Mouse (Mus musculus): ENCODE measurements around the gene Lpin2.

The Lpin2 gene

GRCm38 (mm10) chr17:71227128-71227895, 45.0 kb downstream of the Lpin2 start:
- DNase-seq (ENCODE audit: extremely low read depth, insufficient read length, low spot score) = no peak

DNA sequence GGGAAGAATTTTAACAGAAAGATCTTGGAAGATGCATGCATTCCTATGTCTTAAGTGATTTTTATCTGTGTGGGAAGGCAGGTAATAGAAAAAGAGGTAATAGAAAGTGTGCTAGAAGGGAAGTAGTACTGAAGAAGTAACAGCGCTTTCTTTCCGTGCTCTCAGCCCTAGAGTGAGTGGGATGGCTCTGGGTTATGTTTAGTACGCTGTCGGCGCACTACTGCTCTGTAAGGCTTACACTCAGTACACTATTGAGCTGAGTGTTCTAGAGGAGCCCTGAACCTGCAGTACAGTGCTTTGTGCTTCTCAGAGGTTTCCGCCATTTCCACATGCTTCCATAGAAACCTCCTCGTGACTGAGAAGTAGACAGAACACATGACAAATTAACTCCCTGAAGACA, 46.3 kb downstream of the Lpin2 start:
- DNase-seq (ENCODE audit: extremely low read depth, insufficient read length, low spot score) = no peak

GRCm38 (mm10) chr17:71230108-71230709, 47.8 kb downstream of the Lpin2 start:
- DNase-seq (ENCODE audit: extremely low read depth, insufficient read length, low spot score) = no peak

GRCm38 (mm10) chr17:71231998-71232397, 49.6 kb downstream of the Lpin2 start:
- DNase-seq (ENCODE audit: extremely low read depth, insufficient read length, low spot score) = no peak

DNA sequence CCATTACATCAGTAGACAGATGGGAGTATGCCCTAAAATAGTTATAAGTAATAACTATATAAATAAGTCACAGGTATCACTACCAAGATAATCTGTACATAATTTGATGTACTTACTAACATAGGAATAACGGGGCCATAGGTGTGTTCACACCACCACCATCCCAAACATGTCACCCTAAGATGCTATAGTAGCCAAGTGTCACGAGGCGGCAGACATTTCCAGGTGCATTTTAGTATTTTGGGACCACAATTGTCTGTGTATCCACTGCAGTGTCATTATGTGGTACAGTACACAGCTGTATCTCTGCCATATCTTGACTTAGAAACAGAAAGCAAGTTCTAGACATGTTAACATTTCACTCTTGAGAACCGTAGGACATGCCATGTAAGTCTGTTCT, 50.9 kb downstream of the Lpin2 start:
- no peak for DNase-seq (ENCODE audit: extremely low read depth, insufficient read length, low spot score)

- no peak for DNase-seq (ENCODE audit: extremely low read depth, insufficient read length, low spot score)
These were observed 51.8 kb downstream of the Lpin2 start for GRCm38 (mm10) chr17:71234041-71234594.

DNA sequence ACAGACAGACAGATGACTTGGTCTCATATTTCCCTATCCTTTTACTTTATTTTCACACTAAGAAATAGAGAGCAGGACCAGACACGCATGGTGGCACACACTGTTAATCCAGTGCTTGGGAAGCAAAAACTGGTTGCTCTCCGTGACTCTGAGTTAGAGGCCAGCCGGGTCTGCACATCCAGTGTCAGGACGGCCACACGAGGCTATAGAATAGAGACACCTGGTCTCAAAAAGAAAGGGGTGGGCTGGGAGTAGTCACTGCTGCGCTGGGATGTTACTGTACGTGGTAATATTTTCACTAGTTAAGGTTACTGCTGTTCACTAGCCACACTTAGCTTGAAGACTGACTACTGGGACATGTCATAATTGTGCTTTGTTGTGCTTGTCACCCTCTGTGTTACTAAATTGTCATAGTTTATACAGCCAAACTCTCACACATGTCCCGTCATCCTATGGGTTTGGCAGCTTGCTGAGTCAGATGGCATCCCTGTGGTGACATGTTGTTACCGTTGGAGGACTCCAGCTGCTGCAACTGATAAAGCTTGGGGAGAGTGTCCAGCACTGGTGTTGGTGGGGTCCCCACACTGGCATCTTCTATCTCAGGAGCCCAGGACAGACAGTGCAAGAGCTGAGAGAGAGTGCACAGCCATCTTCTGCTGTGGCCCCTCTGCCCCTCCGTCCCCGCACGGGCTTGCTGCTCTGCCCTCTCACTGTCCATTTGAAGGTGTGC, 53.0 kb downstream of the Lpin2 start:
- DNase-seq (ENCODE audit: extremely low read depth, insufficient read length, low spot score) = no peak

GRCm38 (mm10) chr17:71238494-71238893, 56.1 kb downstream of the Lpin2 start:
- DNase-seq (ENCODE audit: extremely low read depth, insufficient read length, low spot score) = no peak

DNA sequence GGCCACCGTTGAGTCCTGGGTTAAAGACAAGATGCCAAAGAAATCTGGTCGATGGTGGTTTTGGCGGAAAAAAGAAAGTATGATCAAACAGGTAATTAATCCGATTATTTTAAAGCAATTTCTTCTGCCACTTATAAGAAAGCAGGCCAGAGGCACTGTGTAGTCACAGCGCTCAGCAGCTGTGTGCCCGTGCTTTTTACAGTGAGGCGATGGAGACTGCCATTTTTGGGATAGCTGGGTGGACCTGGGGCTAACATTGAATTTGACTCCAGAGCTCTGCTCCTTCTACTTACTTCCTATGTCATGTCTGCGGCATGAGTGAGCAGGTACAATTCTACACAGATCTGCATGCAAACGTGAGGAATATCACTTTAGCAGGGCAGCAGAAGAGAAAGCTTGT, 58.5 kb downstream of the Lpin2 start:
- no peak for DNase-seq (ENCODE audit: extremely low read depth, insufficient read length, low spot score)

- no peak for DNase-seq (ENCODE audit: extremely low read depth, insufficient read length, low spot score)
These were observed 60.3 kb downstream of the Lpin2 start for GRCm38 (mm10) chr17:71242666-71243065.

DNA sequence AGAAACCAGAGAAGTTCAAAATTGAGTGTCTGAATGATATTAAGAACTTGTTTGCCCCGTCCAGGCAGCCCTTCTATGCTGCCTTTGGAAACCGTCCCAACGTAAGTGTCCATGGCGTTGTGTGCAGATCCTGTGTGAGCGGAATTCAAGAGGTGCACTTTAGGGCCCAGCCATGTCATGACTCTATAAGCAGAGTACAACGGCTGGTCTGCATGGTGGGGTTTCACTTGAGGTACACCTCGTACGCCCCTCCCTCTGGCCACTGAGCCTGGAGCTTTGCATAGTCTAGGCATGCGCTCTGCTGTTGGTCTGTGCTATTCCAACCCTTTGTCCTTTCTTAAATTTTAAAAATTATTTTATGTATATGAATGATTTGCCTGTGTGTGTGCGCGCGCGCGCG, 62.8 kb downstream of the Lpin2 start:
- DNase-seq (ENCODE audit: extremely low read depth, insufficient read length, low spot score) = no peak

- no peak for DNase-seq (ENCODE audit: extremely low read depth, insufficient read length, low spot score)
These were observed 63.7 kb downstream of the Lpin2 start for GRCm38 (mm10) chr17:71246022-71246421.

DNA sequence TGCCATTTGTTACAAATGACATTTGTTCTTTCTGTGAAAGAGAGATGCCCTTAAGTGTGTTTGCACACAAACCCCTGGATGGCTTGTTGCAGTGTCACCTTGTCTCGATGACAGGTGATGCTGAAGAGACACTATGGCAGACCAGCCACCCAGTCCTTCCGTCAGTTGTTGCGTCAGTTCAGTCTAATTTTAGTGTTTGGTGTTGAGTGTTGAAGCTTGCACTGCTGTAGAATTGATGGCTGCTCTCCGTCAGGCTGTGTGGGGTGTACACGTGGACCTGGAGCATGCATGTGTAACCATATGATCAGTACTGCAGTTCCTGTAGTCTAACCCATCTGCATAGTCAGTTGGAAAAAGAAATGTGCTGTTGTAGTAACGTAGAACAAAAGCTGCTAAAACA, 66.6 kb downstream of the Lpin2 start:
- DNase-seq (ENCODE audit: extremely low read depth, insufficient read length, low spot score) = no peak

DNA sequence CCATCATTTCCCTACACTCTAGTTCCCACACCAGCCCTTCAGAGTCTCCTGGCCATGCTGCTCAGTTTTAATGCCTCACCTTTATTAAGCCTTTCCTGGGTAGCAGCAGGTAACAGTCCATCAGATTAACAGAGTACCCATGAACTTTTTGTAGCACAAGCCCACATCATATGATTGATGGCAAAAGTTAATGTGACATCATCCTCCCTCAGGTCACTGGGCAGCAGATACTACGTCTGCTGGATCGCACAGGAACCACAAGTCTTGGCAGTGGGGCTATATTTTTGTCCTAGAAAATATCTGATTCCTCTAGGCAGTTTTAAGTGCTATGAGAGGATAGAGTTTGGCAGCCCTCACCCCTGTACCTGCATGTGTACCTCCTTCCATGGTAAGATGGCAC, 67.7 kb downstream of the Lpin2 start:
- DNase-seq (ENCODE audit: extremely low read depth, insufficient read length, low spot score) = no peak

- no peak for DNase-seq (ENCODE audit: extremely low read depth, insufficient read length, low spot score)
These were observed 68.7 kb downstream of the Lpin2 start for GRCm38 (mm10) chr17:71250819-71251600.

DNA sequence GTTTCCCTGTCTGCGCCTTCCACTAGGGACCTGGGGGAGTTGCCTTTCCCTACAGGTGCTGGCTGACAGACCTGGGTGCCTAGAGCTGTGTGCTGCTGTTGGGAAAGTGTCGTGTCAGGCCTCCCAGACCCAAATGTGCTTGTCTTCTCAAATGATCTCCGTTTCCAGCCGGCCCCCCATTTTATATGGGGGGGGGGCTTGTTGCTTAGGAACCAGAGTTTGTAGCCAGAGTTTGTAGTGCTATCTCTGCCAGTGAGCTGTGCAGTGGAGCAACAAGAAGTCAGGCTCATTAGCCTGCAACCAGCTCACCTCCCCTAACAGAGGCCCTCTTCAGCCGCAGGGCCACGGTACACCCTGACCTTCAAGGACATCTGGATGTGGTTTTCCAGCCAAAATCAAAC, 69.2 kb downstream of the Lpin2 start:
- DNase-seq (ENCODE audit: extremely low read depth, insufficient read length, low spot score) = no peak

DNA sequence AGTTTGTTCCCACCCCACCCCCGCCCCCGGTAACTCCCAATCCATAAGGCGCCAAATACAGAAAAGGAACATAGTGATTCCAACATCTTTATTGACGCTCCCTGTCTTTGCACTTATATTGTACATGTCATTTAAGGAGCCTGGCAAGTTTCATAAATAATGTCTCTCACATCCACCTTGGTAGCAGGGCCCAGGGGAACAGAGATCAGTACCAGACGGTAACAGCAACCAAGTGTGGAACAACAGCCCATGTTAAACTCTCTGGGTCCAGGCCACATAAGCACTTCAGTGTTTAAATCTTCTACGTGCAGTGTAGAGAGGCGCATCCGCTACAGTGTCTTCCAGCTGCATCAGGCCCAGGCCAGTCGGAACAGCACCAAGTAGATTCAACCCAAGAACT, 69.7 kb downstream of the Lpin2 start:
- DNase-seq (ENCODE audit: extremely low read depth, insufficient read length, low spot score) = no peak

- DNase-seq (ENCODE audit: extremely low read depth, insufficient read length, low spot score) = no peak
These were observed 71.0 kb downstream of the Lpin2 start for GRCm38 (mm10) chr17:71253391-71253790.

DNA sequence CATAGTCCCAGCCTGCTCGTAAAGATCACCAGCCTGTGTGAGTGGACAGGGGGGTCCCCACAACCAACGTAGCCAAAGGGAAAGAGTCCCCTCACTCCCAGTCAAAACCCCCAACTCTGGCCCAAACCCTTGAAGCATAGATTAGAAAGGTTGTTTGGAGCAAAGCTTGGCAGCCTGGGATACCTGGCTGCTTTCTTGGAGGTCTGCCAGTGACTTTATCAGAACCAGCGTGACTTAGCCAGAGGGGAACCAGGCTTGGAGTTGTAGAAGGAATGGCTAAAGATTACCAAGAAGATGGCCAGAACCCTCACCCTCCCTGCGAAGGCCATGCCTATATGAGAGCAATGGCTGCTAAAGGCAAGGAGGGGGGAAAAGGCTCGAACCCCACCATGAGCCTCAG, 71.7 kb downstream of the Lpin2 start:
- no peak for DNase-seq (ENCODE audit: extremely low read depth, insufficient read length, low spot score)

- DNase-seq (ENCODE audit: extremely low read depth, insufficient read length, low spot score) = no peak
These were observed 72.4 kb downstream of the Lpin2 start for GRCm38 (mm10) chr17:71254736-71255135.

Data from 3134 (cell line).